In genomic region chr17:89089692-89090475, GRCm38 (mm10) we compare ENCODE assay signal across 24 mouse cellular contexts.
DNase-seq lines count a peak whose midpoint lies in the region; ATAC-seq and TF ChIP-seq lines count a peak whose summit lies in the region.
"Had no signal": no experiment of that assay in that cellular context is flagged by ENCODE, and none has a peak within 500 bp of the region (broad histone marks: within the 10 kb centered on the region; RNA-seq: fewer than 3 reads in every experiment).

No protein-coding gene starts in this region.

- H3K4me1 ChIP-seq in hindbrain, embryonic 13.5 days (replicated peaks): no peaks in the 10 kb centered on the region
- no peaks in the 10 kb centered on the region for H3K4me1 ChIP-seq in hindbrain, postnatal 0 days (ENCODE audit: insufficient read depth, low read length)
- no peaks in the 10 kb centered on the region for H3K4me1 ChIP-seq in neural tube, embryonic 12.5 days
- H3K4me1 ChIP-seq in forebrain, embryonic 16.5 days (replicated peaks; ENCODE audit: control insufficient read depth, insufficient read depth, low read length): peaks cover 9% of the 10 kb centered on the region
- H3K4me1 ChIP-seq: heart, embryonic 12.5 days; intestine, embryonic 15.5 days; liver, embryonic 13.5 days; midbrain, embryonic 12.5 days had no signal

- H3K36me3 ChIP-seq in hindbrain, embryonic 13.5 days: no peaks in the 10 kb centered on the region
- H3K36me3 ChIP-seq in hindbrain, postnatal 0 days (ENCODE audit: insufficient read depth, low read length): no peaks in the 10 kb centered on the region
- H3K36me3 ChIP-seq in neural tube, embryonic 12.5 days: no peaks in the 10 kb centered on the region
- no peaks in the 10 kb centered on the region for H3K36me3 ChIP-seq in forebrain, embryonic 16.5 days (ENCODE audit: control insufficient read depth, insufficient read depth)
- H3K36me3 ChIP-seq: heart, embryonic 12.5 days; intestine, embryonic 15.5 days; liver, embryonic 13.5 days; midbrain, embryonic 12.5 days had no signal

- WGBS in hindbrain, embryonic 13.5 days: 65% methylated on average over 5 of the region's 5 CpGs
- WGBS in hindbrain, postnatal 0 days: 62% methylated on average over 5 of the region's 5 CpGs
- 76% methylated on average over 5 of the region's 5 CpGs for WGBS in neural tube, embryonic 12.5 days
- 41% methylated on average over 5 of the region's 5 CpGs for WGBS in forebrain, embryonic 16.5 days

- ATAC-seq in hindbrain, embryonic 13.5 days (ENCODE audit: low FRiP score): peak; percentile 59; the same call in 1 of the 2 replicates
- ATAC-seq in hindbrain, postnatal 0 days: no peak
- ATAC-seq in neural tube, embryonic 12.5 days (ENCODE audit: low FRiP score, low read depth): 0 out of 2 replicates have a peak, but pooled peaks have one; percentile 50
- ATAC-seq in forebrain, embryonic 16.5 days: peak; percentile 94
- ATAC-seq: intestine, embryonic 15.5 days had no signal

- H3K27ac ChIP-seq in hindbrain, embryonic 13.5 days: no peak overlapping the region
- H3K27ac ChIP-seq in hindbrain, postnatal 0 days: no peak overlapping the region
- no peak overlapping the region for H3K27ac ChIP-seq in neural tube, embryonic 12.5 days
- peak overlapping the region; percentile 50 for H3K27ac ChIP-seq in forebrain, embryonic 16.5 days (ENCODE audit: low read length)
- H3K27ac ChIP-seq: intestine, embryonic 15.5 days; layer of hippocampus, adult 2 months; liver, embryonic 13.5 days; midbrain, embryonic 12.5 days had no signal

- no peak overlapping the region for H3K4me3 ChIP-seq in hindbrain, embryonic 13.5 days
- H3K4me3 ChIP-seq in hindbrain, postnatal 0 days (ENCODE audit: low read length): no peak overlapping the region
- no peak overlapping the region for H3K4me3 ChIP-seq in neural tube, embryonic 12.5 days
- H3K4me3 ChIP-seq in forebrain, embryonic 16.5 days (replicated peaks; ENCODE audit: low read length): no peak overlapping the region
- H3K4me3 ChIP-seq: heart, embryonic 12.5 days; intestine, embryonic 15.5 days; layer of hippocampus, adult 2 months; liver, embryonic 13.5 days; midbrain, embryonic 12.5 days had no signal

- H3K9ac ChIP-seq in hindbrain, embryonic 13.5 days: no peak overlapping the region
- H3K9ac ChIP-seq in hindbrain, postnatal 0 days (replicated peaks; ENCODE audit: low read length): no peak overlapping the region
- H3K9ac ChIP-seq in neural tube, embryonic 12.5 days: no peak overlapping the region
- H3K9ac ChIP-seq in forebrain, embryonic 16.5 days (replicated peaks; ENCODE audit: low read depth, low read length): no peak overlapping the region
- H3K9ac ChIP-seq: heart, embryonic 12.5 days; intestine, embryonic 15.5 days; liver, embryonic 13.5 days; midbrain, embryonic 12.5 days had no signal

- H3K9me3 ChIP-seq in hindbrain, embryonic 13.5 days: no peaks in the 10 kb centered on the region
- H3K9me3 ChIP-seq in hindbrain, postnatal 0 days (ENCODE audit: low read length): no peaks in the 10 kb centered on the region
- H3K9me3 ChIP-seq in neural tube, embryonic 12.5 days: no peaks in the 10 kb centered on the region
- no peaks in the 10 kb centered on the region for H3K9me3 ChIP-seq in forebrain, embryonic 16.5 days (ENCODE audit: control insufficient read depth, low read length)
- H3K9me3 ChIP-seq: heart, embryonic 12.5 days; intestine, embryonic 15.5 days; liver, embryonic 13.5 days; midbrain, embryonic 12.5 days had no signal

- no peak overlapping the region for H3K4me2 ChIP-seq in hindbrain, embryonic 13.5 days
- H3K4me2 ChIP-seq in hindbrain, postnatal 0 days (ENCODE audit: low read depth, low read length): no peak overlapping the region
- no peak overlapping the region for H3K4me2 ChIP-seq in neural tube, embryonic 12.5 days (replicated peaks)
- no peak overlapping the region for H3K4me2 ChIP-seq in forebrain, embryonic 16.5 days (ENCODE audit: low read length)
- H3K4me2 ChIP-seq: heart, embryonic 12.5 days; intestine, embryonic 15.5 days; liver, embryonic 13.5 days; midbrain, embryonic 12.5 days had no signal

- H3K27me3 ChIP-seq in hindbrain, embryonic 13.5 days: no peaks in the 10 kb centered on the region
- H3K27me3 ChIP-seq in hindbrain, postnatal 0 days (ENCODE audit: insufficient read depth, low read length): no peaks in the 10 kb centered on the region
- no peaks in the 10 kb centered on the region for H3K27me3 ChIP-seq in neural tube, embryonic 12.5 days (replicated peaks)
- no peaks in the 10 kb centered on the region for H3K27me3 ChIP-seq in forebrain, embryonic 16.5 days (replicated peaks; ENCODE audit: control insufficient read depth, insufficient read depth, low read length)
- H3K27me3 ChIP-seq: heart, embryonic 12.5 days; intestine, embryonic 15.5 days; liver, embryonic 13.5 days; midbrain, embryonic 12.5 days had no signal

- no peak for DNase-seq in hindbrain, postnatal 0 days (ENCODE audit: low spot score)
- DNase-seq in neural tube, embryonic 10.5 days (ENCODE audit: extremely low spot score, low spot score): no peak
- DNase-seq in gastrocnemius, postnatal 4 days (ENCODE audit: low spot score in 2 of 2): no peak
- DNase-seq in embryo, embryonic 10 days (ENCODE audit: low spot score): no peak
- DNase-seq: adrenal gland, adult 2 months; cerebellum, adult 8-10 months; cerebellum, postnatal 36 days; gastrocnemius, postnatal 14 days; heart, adult 18-20 months; heart, postnatal 10 days; kidney, adult 9 months; kidney, postnatal 25 days; liver, embryonic 13.5 days; lung, adult 2 months; lung, postnatal 14 days; right cerebral cortex, postnatal 14 days; spleen, adult 18-20 months had no signal

- TF ChIP-seq CTCF in hindbrain, postnatal 0 days (IDR thresholded peaks at IDR 0.05; ENCODE audit: low read depth): no peak
